Mouse (Mus musculus) myocyte (in vitro differentiated cells): Measurements from ENCODE around the gene Lpcat1. TPM values are rescaled to one million over a fixed set of nuclear protein-coding genes. Genes with fewer than 3 reads are reported as not detected.

Source experiments
- H3K27me3 ChIP-seq: one replicate; pipeline ENCODE4 v1.6.1; 2011; ENCODE audit not compliant: control insufficient read depth, insufficient read depth, insufficient read length
- H3K36me3 ChIP-seq: one replicate; pipeline ENCODE4 v1.6.1; 2011; ENCODE audit not compliant: control insufficient read depth, insufficient read depth
- H3K4me2 ChIP-seq: one replicate; pipeline ENCODE4 v1.6.1; 2011; ENCODE audit warnings: low read depth, control low read depth
- H3K4me3 ChIP-seq: one replicate; pipeline ENCODE4 v1.5.1; 2011; ENCODE audit warnings: mild to moderate bottlenecking, control low read depth, moderate library complexity
- H3K79me2 ChIP-seq: one replicate; pipeline ENCODE4 v1.6.1; 2011; ENCODE audit not compliant: control insufficient read depth, insufficient read depth
- H3ac ChIP-seq: one replicate; pipeline ENCODE4 v1.6.1; 2011; ENCODE audit not compliant: control insufficient read depth, insufficient read length
- CEBPB ChIP-seq: IDR thresholded peaks from 2 replicates; pipeline ENCODE4 v1.6.1; 2011; ENCODE audit warnings: mild to moderate bottlenecking, moderate library complexity; ENCODE audit not compliant: poor library complexity, insufficient read depth, severe bottlenecking
- E2F4 ChIP-seq: IDR thresholded peaks from one replicate; pipeline ENCODE4 v1.6.1; 2011; ENCODE audit warnings: mild to moderate bottlenecking, control low read depth, moderate library complexity; ENCODE audit not compliant: insufficient read depth
- MAX ChIP-seq: IDR thresholded peaks from one replicate; pipeline ENCODE4 v1.6.1; 2011; ENCODE audit warnings: low read depth, mild to moderate bottlenecking, control low read depth
- MYOD1 ChIP-seq, 3 experiments: IDR thresholded peaks; one replicate each; pipeline ENCODE4 v1.6.1; 2011; ENCODE audit warnings: control low read depth in 2 of 3, low read depth in 2 of 3, mild to moderate bottlenecking in 2 of 3, moderate library complexity in 1 of 3; ENCODE audit not compliant: insufficient read length in 2 of 3, control insufficient read depth in 1 of 3
- MYOG ChIP-seq, 3 experiments: IDR thresholded peaks; one replicate each; pipeline ENCODE4 v1.6.1; 2011; ENCODE audit warnings: control low read depth in 2 of 3, low read depth in 2 of 3, mild to moderate bottlenecking in 2 of 3; ENCODE audit not compliant: insufficient read length in 2 of 3, control insufficient read depth in 1 of 3, insufficient read depth in 1 of 3
- POLR2A ChIP-seq: IDR thresholded peaks from one replicate; pipeline ENCODE4 v1.6.1; 2011; ENCODE audit warnings: low read depth, mild to moderate bottlenecking, control low read depth, moderate library complexity; ENCODE audit not compliant: insufficient read length
- POLR2AphosphoS2 ChIP-seq: IDR thresholded peaks from one replicate; pipeline ENCODE4 v1.6.1; 2011; ENCODE audit warnings: low read depth, control low read depth; ENCODE audit not compliant: insufficient read length
- REST ChIP-seq: IDR thresholded peaks from one replicate; pipeline ENCODE4 v1.6.1; 2011; ENCODE audit warnings: mild to moderate bottlenecking, control low read depth, moderate library complexity; ENCODE audit not compliant: insufficient read depth, insufficient read length
- SRF ChIP-seq: IDR thresholded peaks from one replicate; pipeline ENCODE4 v1.6.1; 2011; ENCODE audit warnings: low read depth; ENCODE audit not compliant: control insufficient read depth, insufficient read length
- TCF12 ChIP-seq: IDR thresholded peaks from one replicate; pipeline ENCODE4 v1.6.1; 2011; ENCODE audit warnings: mild to moderate bottlenecking, control low read depth; ENCODE audit not compliant: poor library complexity, insufficient read depth, severe bottlenecking
- TCF3 ChIP-seq: IDR thresholded peaks from one replicate; pipeline ENCODE4 v1.6.1; 2011; ENCODE audit warnings: low read depth, control low read depth; ENCODE audit not compliant: insufficient read length
- USF1 ChIP-seq: IDR thresholded peaks from one replicate; pipeline ENCODE4 v1.6.1; 2011; ENCODE audit warnings: low read depth, mild to moderate bottlenecking, control low read depth, moderate library complexity
- polyA plus RNA-seq: library from polyadenylated mRNA; unstranded; fragments of >200 nt; fragmentation: generic; extraction: Trizol; gene quantifications from one replicate; pipeline ENCODE4 v1.2.1, GENCODE M21; 2012; ENCODE audit warnings: missing spikeins

Gene Lpcat1
- polyA plus RNA-seq, 1 experiment = 10.1 TPM

- no peaks in the 10 kb centered on the region for H3K27me3 ChIP-seq
- TF ChIP-seq TCF3 = no peak
- no peak for TF ChIP-seq E2F4
- TF ChIP-seq MAX = no peak
- TF ChIP-seq POLR2A = no peak
- no peak for TF ChIP-seq POLR2AphosphoS2
- no peak for TF ChIP-seq REST
- TF ChIP-seq MYOD1 (IDR thresholded peaks at IDR 0.05; ENCODE audit: control insufficient read depth in 1 of 3, insufficient read length in 2 of 3, low read depth in 2 of 3) = no peak
- no peak for TF ChIP-seq TCF12
- no peak for TF ChIP-seq SRF
- no peak for TF ChIP-seq USF1
- TF ChIP-seq CEBPB = no peak
- no peak for TF ChIP-seq MYOG (IDR thresholded peaks at IDR 0.05; ENCODE audit: control insufficient read depth in 1 of 3, insufficient read depth in 1 of 3, insufficient read length in 2 of 3, low read depth in 2 of 3)
- H3K36me3 ChIP-seq = no peaks in the 10 kb centered on the region
- H3ac ChIP-seq = no peak overlapping the region
- no peak overlapping the region for H3K4me2 ChIP-seq
- H3K79me2 ChIP-seq = no peaks in the 10 kb centered on the region
- no peak overlapping the region for H3K4me3 ChIP-seq
Observed at GRCm38 (mm10) chr13:73512776-73513673, 46.0 kb downstream of the Lpcat1 start.

- Histone ChIP-seq H3K27me3 (no peaks in the 10 kb centered on the region), H3K36me3 (no peaks in the 10 kb centered on the region), H3ac (no peak overlapping the region), H3K79me2 (no peaks in the 10 kb centered on the region), H3K4me2 (no peak overlapping the region), H3K4me3 (no peak overlapping the region)
- TF ChIP-seq TCF12 = no peak
Observed at GRCm38 (mm10) chr13:73516886-73517285, 49.9 kb downstream of the Lpcat1 start.

GRCm38 (mm10) chr13:73533716-73534115 lies 66.7 kb downstream of the Lpcat1 start:
- Histone ChIP-seq H3ac (no peak overlapping the region), H3K4me2 (no peak overlapping the region), H3K27me3 (peaks cover 31% of the 10 kb centered on the region), H3K36me3 (no peaks in the 10 kb centered on the region), H3K4me3 (no peak overlapping the region), H3K79me2 (no peaks in the 10 kb centered on the region)
- TF ChIP-seq REST (no peak), TCF12 (no peak), E2F4 (no peak)

- H3K36me3 ChIP-seq = no peaks in the 10 kb centered on the region
- no peak overlapping the region for H3K4me3 ChIP-seq
- H3K27me3 ChIP-seq = peaks cover 36% of the 10 kb centered on the region
Observed at GRCm38 (mm10) chr13:73535287-73535686, 68.3 kb downstream of the Lpcat1 start.

GRCm38 (mm10) chr13:73536403-73536821 lies 69.4 kb downstream of the Lpcat1 start, which contains the start of gene Slc6a3:
Gene Slc6a3, plus strand, starts transcription at chr13:73536747.
- Histone ChIP-seq H3K4me3 (no peak within 1 kb of the TSS), H3K36me3 (no peaks in the 10 kb centered on the region), H3K27me3 (peaks cover 41% of the 10 kb centered on the region), H3K79me2 (no peaks in the 10 kb centered on the region), H3ac (no peak within 1 kb of the TSS), H3K4me2 (peak within 1 kb of the TSS; percentile 12)
- no peak for TF ChIP-seq SRF
- no peak for TF ChIP-seq E2F4
- no peak for TF ChIP-seq TCF12
- TF ChIP-seq MAX = no peak
- no peak for TF ChIP-seq TCF3
- no peak for TF ChIP-seq POLR2AphosphoS2
- TF ChIP-seq REST = no peak
- no peak for TF ChIP-seq CEBPB
- TF ChIP-seq POLR2A = no peak

More at GRCm38 (mm10) chr13:73535287-73535686, 68.3 kb downstream of the Lpcat1 start:
- no peak overlapping the region for H3K4me2 ChIP-seq
- H3ac ChIP-seq = no peak overlapping the region
- H3K79me2 ChIP-seq = no peaks in the 10 kb centered on the region
- no peak for TF ChIP-seq MAX
- TF ChIP-seq REST = no peak
- TF ChIP-seq MYOG (IDR thresholded peaks at IDR 0.05; ENCODE audit: control insufficient read depth in 1 of 3, insufficient read depth in 1 of 3, insufficient read length in 2 of 3, low read depth in 2 of 3) = no peak
- TF ChIP-seq USF1 = no peak
- no peak for TF ChIP-seq POLR2A
